Mouse (Mus musculus): ENCODE results near the gene Lysmd3.

DNA sequence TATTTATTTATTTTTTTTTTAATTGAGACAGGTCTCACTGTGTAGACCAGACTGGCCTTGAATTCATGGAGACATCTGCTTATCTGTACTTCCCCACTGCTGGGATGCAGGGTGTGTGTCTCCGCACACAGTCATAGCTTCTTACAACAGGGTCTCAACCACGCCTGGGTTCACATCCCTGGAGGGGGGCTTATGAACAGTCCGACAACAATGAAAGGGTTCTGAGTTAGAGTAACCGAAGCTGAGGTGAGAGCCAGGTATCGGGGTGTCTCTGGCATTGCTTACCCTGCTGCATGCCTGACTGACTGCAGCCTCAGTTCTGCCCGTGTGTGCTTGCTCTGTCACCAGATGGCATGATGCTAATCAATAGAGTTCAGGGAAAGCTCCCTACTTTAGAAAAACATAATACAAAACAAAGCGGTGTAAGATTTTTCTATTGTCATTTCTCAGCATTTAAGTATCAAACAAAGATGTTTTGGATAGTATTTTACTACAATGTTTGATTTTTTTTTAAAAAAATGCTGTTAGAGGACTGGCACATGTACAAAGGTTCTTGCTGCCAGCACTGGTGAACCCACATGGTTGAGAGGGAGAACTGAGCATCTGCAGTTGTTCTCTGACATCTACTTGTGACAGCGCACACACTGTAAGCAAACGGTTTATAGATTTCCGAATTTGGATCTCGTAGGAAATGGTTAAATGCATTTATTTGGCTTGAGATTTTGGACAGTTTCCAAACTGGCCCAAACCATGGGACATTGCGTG, 6.3 kb downstream of the Lysmd3 start:
- no peak for TF ChIP-seq CTCF (IDR thresholded peaks at IDR 0.05; ENCODE audit: borderline replicate concordance, extremely low read depth, insufficient read depth, insufficient read length)
- TF ChIP-seq POLR2A (IDR thresholded peaks at IDR 0.05; ENCODE audit: borderline replicate concordance, extremely low read depth, insufficient read depth, insufficient read length, poor library complexity, severe bottlenecking), result no peak
